Mouse (Mus musculus): ENCODE measurements around the gene Enoph1.

- no peak for TF ChIP-seq CTCF (conservative IDR thresholded peaks at IDR 0.05; ENCODE audit: low read length)
- TF ChIP-seq POU5F1 (IDR thresholded peaks at IDR 0.05; ENCODE audit: borderline replicate concordance, low read length), result no peak
Observed at GRCm38 (mm10) chr5:100041272-100041671, 1.5 kb downstream of the Enoph1 start.

Data from E14TG2a.4 (cell line).